Mouse (Mus musculus) layer of hippocampus, adult 11-12 months (tissue): Measurements from ENCODE around the gene Nps.
"Not testable (repeated sequence)": the region's sequence is repeated elsewhere in the genome, so short reads cannot be mapped to it uniquely, and the experiment has no call there.

Source experiments
- DNase-seq: peaks from one replicate; pipeline ENCODE4 v3.0.0; 2022; ENCODE audit warnings: low spot score

The Nps gene

DNA sequence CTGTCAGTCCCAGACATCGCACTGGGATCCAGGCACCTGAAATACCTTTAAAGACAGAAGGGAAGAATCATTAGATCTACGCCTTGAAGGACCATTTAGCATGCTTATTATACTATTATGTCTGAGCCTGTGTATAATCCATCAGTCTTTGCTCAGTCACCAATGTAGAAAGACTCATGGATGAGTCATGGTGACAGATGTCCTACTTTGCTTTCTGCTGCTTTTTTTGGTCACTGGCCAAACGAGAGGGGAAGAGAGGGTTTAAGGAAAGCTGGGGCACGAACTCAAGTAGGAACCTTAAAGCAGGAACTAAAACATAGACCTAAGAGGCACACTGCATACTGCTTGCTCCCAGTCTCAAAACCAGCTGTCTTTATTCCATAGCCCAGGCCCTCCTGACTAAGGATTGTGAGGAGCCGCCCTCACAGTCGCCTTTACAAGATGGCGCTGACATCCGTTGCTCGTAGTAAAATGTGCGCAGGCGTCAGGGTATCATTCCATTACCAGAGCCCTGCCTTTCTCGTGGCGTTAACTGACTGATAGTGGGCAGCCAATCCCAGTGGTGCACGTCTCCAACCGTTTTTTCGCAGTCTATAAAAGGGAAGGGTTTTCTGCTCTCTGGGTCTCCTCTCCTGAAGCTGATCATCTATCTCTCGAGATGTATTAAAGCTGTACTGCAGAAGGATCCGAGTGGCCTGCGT is at the start of gene Nps:
Gene Nps, plus strand, starts transcription at position 651 of the 701 bp plus-strand sequence.
- not testable (repeated sequence) for DNase-seq

DNA sequence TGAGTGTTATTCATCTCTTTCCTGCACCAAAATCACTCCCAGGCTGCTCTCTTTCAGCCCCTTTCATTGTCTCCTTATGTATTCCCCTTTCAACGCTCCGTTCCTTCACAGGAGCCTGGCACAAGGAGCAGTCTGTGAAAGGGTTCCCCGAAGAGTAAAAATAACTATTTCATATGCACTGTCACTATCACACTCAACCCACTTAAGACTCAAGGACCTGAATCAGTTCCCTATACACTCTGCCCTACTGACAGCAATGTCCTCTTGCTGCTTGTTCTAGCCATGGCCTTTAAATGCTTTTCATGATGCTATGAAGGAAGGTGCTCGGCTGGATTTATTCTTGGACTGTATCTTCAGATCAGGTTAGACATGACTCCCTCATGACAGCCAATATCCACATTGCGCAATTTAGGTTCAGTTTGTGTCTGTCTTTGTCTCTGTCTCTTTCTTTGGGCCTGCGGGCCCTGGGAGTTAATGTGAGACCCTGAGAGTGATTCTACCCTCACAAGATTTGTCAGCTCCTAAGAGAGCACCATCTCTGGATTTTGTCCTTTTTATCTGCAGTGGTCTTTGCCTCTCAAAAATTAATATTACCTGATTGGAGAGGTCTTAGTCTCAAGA is 49.4 kb upstream of the Nps start:
- no peak for DNase-seq

DNA sequence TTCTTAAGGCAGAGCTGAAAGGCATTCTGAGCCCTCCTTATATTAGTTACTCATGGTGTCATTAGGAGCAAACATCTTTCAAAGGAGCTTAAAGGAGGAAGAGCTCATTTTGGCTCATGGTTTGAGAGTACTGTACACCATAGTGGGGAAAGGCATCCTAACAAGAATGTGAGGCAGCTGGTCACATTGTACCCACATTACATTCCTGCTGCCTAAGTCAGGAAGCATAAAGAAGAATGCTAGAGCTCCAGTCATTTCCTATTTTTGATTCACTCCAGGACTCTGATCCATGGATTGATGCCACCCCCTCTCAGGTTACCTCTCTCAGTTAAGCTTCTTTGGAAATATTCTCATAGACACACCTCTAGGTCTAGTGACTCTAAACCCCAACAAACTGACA is 48.2 kb upstream of the Nps start:
- DNase-seq, result no peak

DNA sequence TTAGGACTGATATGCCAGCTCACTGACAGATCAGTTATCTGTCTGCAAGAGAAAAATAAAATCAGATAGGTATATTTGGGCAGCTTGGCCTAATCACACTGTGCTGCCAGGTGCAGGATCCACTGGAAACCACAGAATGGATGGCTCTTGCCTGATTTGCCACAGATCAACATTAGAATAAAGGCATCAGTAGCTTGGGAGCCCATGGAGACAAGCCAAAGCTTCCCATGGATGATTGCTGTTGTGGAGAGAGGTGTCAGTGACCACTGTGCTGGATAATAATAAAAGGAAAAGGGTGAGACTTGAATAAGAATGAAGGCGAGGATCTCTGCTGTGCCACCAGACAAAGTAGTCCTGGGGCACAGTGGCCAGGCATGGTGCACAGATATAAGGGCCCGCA is 47.7 kb upstream of the Nps start:
- no peak for DNase-seq

DNA sequence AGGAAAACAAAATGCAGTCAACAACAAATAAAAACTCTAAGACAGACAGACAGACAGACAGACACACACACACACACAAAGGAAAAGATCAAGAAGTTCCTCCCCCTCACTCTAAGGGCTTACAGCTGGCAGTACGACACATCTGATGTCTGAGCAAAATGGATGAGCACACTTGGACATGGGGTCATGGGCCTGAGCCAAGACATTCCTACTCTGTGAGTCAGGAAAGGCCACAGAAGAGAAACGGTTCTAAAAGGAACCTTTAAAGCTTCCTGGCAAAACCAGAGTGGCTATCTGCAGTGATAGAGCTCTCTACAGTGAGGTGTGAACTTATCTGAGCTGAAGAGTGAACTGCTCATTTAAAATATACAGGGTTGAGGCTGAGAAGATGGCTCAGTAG is 46.0 kb upstream of the Nps start:
- no peak for DNase-seq

DNA sequence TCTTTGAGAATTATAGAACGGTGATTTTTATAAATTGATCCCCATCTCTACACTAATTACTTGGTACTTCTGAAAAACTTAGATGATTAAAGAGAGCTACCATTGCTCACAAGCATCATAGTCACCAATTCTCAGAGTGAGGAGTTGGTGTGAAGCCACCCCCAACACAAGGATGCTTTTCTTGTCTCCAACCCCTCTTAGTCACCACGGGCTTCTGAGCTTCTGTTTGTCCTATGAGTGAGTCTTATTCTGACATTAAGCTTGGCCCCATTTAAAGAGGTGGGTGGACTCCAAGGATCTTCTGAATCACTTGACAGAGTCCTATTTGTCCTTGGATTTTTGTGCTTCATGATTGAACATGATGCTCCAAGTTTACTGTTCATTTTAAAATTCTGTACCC is 37.0 kb upstream of the Nps start:
- DNase-seq, result no peak

DNA sequence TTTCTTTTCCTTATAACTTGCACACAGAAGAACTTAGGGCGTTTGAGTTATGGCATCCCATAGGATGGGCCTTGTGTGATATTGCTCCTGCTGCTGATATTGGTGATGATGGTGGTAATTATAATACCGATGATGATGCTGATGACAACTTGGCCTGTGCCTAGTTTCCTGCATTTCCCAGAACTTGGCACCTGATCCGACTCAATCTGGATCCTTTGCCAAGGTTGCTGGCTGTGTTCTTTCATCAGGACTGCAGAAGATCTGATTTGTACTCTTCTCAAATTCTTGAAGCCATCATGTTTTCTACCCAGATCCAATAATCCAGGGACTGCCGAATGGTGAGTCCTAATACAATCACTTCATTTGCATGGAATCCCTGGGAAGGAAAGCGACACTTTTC is 32.5 kb upstream of the Nps start:
- DNase-seq, result no peak

DNA sequence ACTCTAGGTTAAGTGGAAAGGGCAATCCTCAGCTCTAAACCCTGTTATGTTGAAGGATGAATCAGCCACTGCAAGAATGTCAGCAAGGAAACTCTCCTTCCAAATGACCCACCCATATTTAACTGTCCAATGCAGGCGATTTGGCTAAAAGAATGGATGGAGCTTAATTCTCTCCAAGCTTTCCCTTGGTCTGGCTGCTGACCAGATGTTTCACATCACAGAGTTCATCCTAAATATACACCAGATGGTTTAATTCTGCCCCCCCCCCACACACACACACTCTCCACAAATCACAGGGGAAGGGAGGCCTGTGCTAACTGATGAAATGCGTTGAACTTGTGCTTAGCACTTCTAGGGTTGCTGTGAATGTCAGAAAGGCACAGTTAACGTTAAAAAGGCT is 21.4 kb upstream of the Nps start:
- DNase-seq, result no peak

DNA sequence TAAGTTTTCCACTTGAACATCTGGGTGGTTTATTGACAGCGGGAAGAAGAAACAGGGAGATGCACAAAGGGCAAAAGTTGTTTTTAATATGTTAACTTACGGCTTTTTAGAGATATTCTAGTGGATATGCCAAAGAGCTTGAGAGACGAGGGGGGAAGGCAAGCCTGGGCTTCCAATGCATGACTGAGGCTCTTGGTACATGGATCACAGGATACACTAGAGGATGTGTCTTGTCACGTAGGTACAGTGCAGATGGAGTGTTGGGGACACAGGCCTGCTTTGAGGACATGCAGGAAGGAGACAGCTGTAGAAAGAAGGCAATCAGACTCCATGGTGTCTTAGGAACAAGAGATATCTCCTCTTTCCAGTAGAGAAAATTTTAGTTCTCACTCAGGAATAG is 19.1 kb upstream of the Nps start:
- no peak for DNase-seq

DNA sequence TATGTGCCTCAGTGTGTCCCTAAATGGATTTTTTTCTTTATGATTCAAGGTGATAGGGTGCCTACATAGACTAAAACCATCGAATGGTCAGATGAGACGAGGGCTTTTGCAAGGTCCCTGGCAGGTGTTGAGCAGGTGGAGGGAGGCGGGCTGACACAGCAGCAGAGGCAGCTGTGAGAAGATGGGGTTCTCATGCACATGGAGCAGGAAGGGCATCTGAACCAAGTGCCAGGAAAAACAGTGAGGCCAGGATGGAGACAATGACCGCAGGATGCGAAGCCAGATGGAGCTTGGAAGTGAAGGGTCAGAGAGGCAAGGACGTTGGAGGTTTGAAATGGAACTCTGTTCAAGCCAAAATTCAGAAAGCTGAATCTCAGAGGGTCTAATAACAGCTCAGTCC is 18.5 kb upstream of the Nps start:
- DNase-seq, result no peak

DNA sequence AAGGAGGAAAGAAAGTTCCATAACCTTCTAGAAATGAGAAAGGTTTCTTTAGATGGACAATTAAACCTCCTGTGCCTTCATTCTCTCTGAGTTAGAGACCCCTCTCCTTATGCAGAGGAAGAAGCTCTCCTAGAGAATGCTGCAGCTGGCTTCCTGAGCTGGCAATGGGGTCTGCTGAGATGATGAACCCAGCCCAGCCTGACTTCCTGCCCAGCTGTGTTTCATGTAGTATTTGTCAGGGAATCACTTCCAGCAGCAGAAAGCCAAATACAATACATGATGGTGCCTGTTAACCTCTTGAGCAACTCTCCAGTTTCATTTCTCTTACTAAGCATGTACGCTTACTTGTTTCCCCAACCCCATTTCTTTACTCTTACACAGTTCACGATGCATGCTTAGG is 17.9 kb upstream of the Nps start:
- DNase-seq, result no peak

DNA sequence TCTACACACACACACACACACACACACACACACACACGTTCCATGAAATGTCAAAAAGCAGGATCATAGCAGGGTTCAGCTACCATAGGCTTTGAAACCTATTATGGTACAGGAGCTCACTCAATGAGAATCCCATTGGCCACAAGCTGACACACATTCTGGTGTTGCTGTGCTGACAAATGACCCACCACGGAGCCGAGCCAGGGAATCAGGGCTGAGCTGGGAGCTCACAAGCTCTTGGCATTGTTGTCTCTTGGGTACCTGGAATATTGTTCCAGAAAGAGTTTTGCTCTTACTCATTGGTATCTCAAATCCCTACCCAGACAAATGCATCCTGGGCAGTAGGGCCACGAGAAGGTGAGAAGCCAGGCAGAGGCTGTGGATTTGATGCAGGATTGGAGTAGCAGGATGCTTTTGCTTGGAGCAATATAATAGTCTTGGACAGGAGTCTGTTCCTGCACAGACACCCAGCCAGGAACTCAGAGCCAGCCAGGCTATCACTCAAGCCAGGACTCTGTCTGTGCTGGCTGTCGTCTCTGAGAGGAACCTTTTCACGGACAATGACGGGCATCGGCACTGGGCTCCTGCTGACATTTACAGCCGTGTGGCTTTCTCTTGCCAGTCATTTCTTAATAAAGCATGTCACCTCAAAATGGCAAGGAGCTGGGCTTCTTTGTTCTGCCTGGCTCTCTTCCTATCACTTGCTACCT is 14.2 kb upstream of the Nps start:
- no peak for DNase-seq

DNA sequence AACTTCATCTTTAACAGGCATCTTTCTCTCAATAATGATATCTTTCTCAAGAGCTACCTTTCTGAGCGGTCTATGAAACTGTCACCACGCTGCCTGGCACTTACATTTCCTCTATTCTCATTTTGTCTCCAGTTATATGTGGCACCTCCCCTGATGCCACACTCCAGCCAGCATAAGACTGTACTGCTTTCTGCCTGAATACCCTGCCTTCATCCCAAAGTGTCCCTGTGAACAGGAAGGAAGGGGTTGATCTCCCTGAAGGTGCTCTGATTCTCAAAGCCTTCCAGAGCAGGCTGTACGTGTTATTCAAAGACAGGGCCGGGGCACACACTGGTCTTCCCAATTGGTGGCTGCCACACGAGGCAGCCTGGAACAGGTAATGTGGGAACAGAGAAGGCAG is 12.1 kb upstream of the Nps start:
- DNase-seq, result no peak

DNA sequence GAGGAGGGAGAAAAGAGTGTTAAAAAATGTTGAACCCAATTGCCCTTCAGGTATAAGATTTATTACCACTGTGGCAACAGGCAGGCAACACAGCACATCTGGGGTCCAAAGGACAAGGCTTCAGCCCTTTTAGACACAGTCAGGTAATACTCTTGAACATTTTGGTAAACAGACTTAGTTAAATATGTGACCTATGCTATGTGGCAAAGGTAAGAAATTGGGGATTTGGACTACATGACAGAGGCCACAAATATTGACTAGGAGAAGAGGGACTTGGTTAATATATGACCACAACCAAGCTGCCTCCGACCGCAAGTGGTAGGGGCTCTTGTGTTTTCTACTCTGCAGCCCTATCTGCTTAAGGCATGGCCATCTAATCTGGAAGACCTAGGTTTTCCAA is 5.3 kb upstream of the Nps start:
- no peak for DNase-seq

DNA sequence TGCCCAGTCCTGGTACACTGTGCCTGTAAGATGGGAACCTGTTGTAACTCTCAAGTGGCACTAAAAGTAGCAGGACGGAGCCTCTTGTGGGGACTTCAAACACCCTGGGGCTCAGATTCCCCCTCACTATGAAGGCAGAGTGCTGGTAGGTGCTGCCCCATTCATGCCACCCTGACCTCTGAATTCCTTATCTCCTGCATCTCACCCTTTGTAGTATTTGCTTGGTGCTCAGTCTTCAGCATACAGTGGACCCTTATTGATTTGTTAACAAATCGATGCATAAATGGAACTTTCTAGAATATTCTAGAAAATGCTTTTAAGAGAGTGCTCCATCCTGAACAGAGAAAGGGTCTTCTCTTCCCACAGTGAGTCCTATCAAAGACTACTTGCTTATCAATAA is 4.1 kb upstream of the Nps start:
- DNase-seq, result no peak

DNA sequence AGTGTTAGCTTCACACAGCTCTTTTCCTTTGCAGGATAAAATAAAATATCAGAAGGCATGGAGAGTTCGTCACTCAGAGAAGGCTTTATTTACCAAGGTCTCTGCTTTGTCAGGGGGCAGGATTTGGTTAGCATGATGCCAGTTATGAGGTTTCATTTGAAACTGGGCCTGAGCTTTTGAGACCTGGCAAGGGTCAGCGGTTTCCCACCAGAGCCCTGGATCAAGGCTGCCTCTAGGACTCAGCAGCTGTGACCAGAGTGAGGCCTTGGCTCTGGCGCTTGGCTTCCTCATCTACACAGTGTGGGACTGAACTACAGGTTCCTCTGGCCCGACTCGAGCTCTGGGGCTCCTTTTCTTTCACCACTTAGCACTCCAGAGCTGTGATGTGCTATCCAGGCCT is 12.5 kb downstream of the Nps start:
- no peak for DNase-seq

DNA sequence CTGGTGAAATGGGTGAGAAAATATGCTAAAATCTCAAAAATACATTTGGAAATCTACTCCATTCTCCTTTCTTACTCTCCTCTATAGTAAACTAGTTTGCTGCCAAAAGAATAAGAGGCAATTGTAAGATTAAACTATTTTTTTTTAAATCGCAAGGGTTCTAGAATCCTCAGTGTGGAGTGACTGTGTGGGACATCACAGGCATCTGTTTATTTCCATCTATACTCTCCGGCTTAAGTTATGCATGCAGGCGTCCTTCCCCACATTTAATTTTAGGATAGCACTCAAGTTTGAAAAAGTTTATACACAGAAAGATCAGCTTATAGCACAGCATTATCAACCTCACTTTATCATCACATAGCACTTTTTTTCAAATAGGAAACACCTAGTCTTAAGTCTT is 24.7 kb downstream of the Nps start:
- no peak for DNase-seq

DNA sequence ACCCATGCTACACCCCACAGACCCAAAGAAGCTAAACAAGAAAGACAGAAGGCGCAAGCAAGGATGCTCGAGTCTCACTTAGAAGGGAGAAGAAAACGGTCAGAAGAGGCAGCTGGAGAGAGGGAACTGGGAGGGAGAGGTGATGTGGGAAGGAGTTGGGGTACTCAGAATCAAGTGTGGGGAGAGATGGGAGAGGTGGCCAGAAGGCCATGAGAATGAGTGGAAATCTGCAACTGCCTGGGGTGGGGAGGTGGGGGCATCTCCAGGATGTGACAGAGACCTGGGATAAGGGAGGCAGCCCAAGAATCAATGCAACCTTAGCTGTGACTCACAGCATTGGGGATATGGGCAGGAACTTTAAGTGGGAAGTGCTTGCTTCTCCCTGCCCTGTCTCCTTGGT is 31.5 kb downstream of the Nps start:
- DNase-seq, result no peak

DNA sequence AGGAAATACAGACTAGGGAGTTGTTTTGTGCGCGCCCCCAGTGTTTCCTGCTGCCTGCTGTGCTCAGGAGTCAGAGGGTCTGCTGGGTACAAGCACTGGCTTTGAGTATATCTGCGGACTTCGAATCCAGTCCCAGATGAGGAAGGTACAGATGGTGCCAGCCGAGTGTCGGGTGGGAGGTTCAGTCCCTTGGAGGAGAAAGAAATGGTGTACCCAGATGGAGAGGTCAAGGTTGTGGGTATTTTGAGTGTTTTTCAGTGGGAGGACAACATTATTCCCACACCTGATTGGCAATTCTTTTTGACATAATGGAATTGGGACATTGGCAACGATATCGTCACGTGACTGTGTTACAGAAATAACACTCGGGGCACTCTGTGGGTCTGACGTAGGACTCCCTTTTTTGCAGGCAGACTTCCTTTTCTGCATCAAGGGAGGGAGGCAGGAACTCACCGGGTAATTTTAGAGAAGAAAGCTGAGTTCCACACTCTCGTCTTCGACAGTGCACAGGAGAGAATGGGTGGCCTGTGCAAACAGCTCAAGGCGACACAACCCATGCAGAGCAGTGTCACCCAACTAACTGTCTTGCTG is 33.2 kb downstream of the Nps start:
- peak; percentile 9 for DNase-seq

DNA sequence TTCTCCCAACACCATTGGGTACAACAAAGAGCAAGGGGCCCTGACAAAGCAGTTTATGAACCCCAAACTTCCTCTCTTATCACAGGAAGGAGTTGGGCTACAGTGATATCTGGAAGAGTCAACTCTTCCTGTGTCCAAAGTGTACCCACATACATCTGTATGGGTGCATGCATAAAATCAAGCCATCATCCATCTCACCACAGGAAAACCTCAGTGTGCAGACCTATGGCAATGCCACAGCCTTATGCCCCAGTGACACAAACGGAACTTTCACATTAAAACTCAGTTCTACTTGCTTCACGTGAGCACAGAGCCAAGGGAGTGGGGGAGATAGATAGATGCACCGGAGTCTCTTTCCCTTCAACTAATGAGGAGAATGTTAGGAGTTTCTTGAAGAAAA is 36.0 kb downstream of the Nps start:
- no peak for DNase-seq

DNA sequence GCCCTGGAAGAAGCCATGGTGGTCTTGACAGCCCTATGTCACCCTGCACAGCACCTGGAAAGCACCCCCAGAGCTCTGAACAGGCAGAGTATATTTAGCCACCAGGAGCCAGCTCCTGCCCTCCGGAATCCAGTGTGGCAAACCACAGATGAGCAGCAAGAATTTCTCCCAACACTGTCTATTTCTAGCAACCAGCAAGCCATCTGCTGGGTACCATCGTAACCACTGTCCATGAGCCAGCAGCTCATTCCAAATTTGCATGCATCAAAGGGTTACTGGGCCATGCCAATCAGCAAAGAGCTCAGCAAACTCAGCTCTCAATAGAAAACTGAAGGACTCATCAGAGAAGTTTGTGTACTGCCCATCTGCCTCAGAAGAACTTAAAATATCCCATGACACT is 46.0 kb downstream of the Nps start:
- no peak for DNase-seq
